Mouse (Mus musculus): ENCODE data around the gene Slc25a23. TPM values are rescaled to one million over a fixed set of nuclear protein-coding genes. Genes with fewer than 3 reads are reported as not detected.

Gene Slc25a23
- polyA plus RNA-seq, 1 experiment from 2014 or later = 4.5 TPM

- 76% methylated on average over 13 of the region's 13 CpGs for WGBS
- H3K9ac ChIP-seq (replicated peaks) = no peak overlapping the region
Observed at GRCm38 (mm10) chr17:57012245-57012795, 47.3 kb downstream of the Slc25a23 start.

GRCm38 (mm10) chr17:57011236-57012141 is 48.2 kb downstream of the Slc25a23 start, which contains the start of the genes Gtf2f1 and Gm17949:
TSS of gene Gtf2f1 (minus strand) at chr17:57011288.
TSS of gene Gm17949 (plus strand) at chr17:57011469.
- peaks cover 31% of the 10 kb centered on the region for H3K36me3 ChIP-seq
- H3K27ac ChIP-seq = peak within 1 kb of the TSS; percentile 93
- H3K9ac ChIP-seq (replicated peaks) = peak within 1 kb of the TSS; percentile 79
- H3K4me3 ChIP-seq (replicated peaks) = peak within 1 kb of the TSS; percentile 71
- WGBS = under 1% methylated on average over 51 of the region's 51 CpGs
- peak within 1 kb of the TSS; percentile 93 for H3K4me2 ChIP-seq
- no peaks in the 10 kb centered on the region for H3K9me3 ChIP-seq
- H3K27me3 ChIP-seq = no peaks in the 10 kb centered on the region
- peaks cover 17% of the 10 kb centered on the region for H3K4me1 ChIP-seq (replicated peaks)
- peak; percentile 90 for ATAC-seq (ENCODE audit: insufficient number of reproducible peaks, insufficient read depth, low FRiP score, low TSS enrichment, low read depth)

More at GRCm38 (mm10) chr17:57012245-57012795, 47.3 kb downstream of the Slc25a23 start:
- Histone ChIP-seq H3K4me1 (replicated peaks) (peaks cover 17% of the 10 kb centered on the region), H3K36me3 (peaks cover 22% of the 10 kb centered on the region), H3K27ac (peak overlapping the region; percentile 93), H3K9me3 (no peaks in the 10 kb centered on the region), H3K4me3 (replicated peaks) (peak overlapping the region; percentile 71), H3K4me2 (peak overlapping the region; percentile 93), H3K27me3 (no peaks in the 10 kb centered on the region)
- ATAC-seq (ENCODE audit: insufficient number of reproducible peaks, insufficient read depth, low FRiP score, low TSS enrichment, low read depth) = no peak

- peaks cover 37% of the 10 kb centered on the region for H3K36me3 ChIP-seq
- H3K4me2 ChIP-seq = peak overlapping the region; percentile 93
- WGBS = under 1% methylated on average over 19 of the region's 19 CpGs
- peak overlapping the region; percentile 79 for H3K9ac ChIP-seq (replicated peaks)
- no peaks in the 10 kb centered on the region for H3K27me3 ChIP-seq
- H3K4me3 ChIP-seq (replicated peaks) = peak overlapping the region; percentile 71
- peak overlapping the region; percentile 73 for H3K27ac ChIP-seq
- H3K4me1 ChIP-seq (replicated peaks) = peaks cover 17% of the 10 kb centered on the region
- no peaks in the 10 kb centered on the region for H3K9me3 ChIP-seq
- ATAC-seq (ENCODE audit: insufficient number of reproducible peaks, insufficient read depth, low FRiP score, low TSS enrichment, low read depth) = peak; percentile 56
Observed at GRCm38 (mm10) chr17:57010911-57011235, 48.8 kb downstream of the Slc25a23 start.

GRCm38 (mm10) chr17:57007137-57007905 is 52.3 kb downstream of the Slc25a23 start:
- H3K4me3 ChIP-seq (replicated peaks) = no peak overlapping the region
- no peak overlapping the region for H3K27ac ChIP-seq
- H3K4me1 ChIP-seq (replicated peaks) = peaks cover 16% of the 10 kb centered on the region
- 93% methylated on average over 13 of the region's 13 CpGs for WGBS
- peaks cover 72% of the 10 kb centered on the region for H3K36me3 ChIP-seq
- no peak overlapping the region for H3K9ac ChIP-seq (replicated peaks)
- H3K27me3 ChIP-seq = no peaks in the 10 kb centered on the region
- no peak overlapping the region for H3K4me2 ChIP-seq
- ATAC-seq (ENCODE audit: insufficient number of reproducible peaks, insufficient read depth, low FRiP score, low TSS enrichment, low read depth) = no peak
- H3K9me3 ChIP-seq = no peaks in the 10 kb centered on the region

GRCm38 (mm10) chr17:57003994-57004393 is 55.7 kb downstream of the Slc25a23 start:
- Histone ChIP-seq H3K27me3 (no peaks in the 10 kb centered on the region), H3K9ac (replicated peaks) (no peak overlapping the region), H3K4me1 (replicated peaks) (no peaks in the 10 kb centered on the region), H3K36me3 (peaks cover 81% of the 10 kb centered on the region), H3K27ac (no peak overlapping the region), H3K9me3 (no peaks in the 10 kb centered on the region), H3K4me3 (replicated peaks) (no peak overlapping the region), H3K4me2 (no peak overlapping the region)
- ATAC-seq (ENCODE audit: insufficient number of reproducible peaks, insufficient read depth, low FRiP score, low TSS enrichment, low read depth) = no peak
- WGBS = 90% methylated on average over 7 of the region's 7 CpGs

- no peak for ATAC-seq (ENCODE audit: insufficient number of reproducible peaks, insufficient read depth, low FRiP score, low TSS enrichment, low read depth)
- Histone ChIP-seq H3K27ac (no peak overlapping the region), H3K4me1 (replicated peaks) (peaks cover 9% of the 10 kb centered on the region), H3K4me2 (no peak overlapping the region), H3K36me3 (peaks cover 64% of the 10 kb centered on the region), H3K9me3 (no peaks in the 10 kb centered on the region), H3K9ac (replicated peaks) (no peak overlapping the region), H3K4me3 (replicated peaks) (no peak overlapping the region), H3K27me3 (no peaks in the 10 kb centered on the region)
- 71% methylated on average over 8 of the region's 8 CpGs for WGBS
Observed at GRCm38 (mm10) chr17:57001228-57001627, 58.4 kb downstream of the Slc25a23 start.

- Histone ChIP-seq H3K4me2 (no peak within 1 kb of the TSS), H3K4me3 (replicated peaks) (no peak within 1 kb of the TSS), H3K27ac (no peak within 1 kb of the TSS), H3K27me3 (no peaks in the 10 kb centered on the region), H3K9ac (replicated peaks) (no peak within 1 kb of the TSS), H3K9me3 (no peaks in the 10 kb centered on the region), H3K4me1 (replicated peaks) (peaks cover 9% of the 10 kb centered on the region), H3K36me3 (peaks cover 64% of the 10 kb centered on the region)
- ATAC-seq (ENCODE audit: insufficient number of reproducible peaks, insufficient read depth, low FRiP score, low TSS enrichment, low read depth) = no peak
- WGBS = 90% methylated on average over 9 of the region's 9 CpGs
Observed at GRCm38 (mm10) chr17:56999968-57000609, 59.6 kb downstream of the Slc25a23 start, which contains the start of gene Pspn. TSS of gene Pspn (minus strand) at chr17:57000018.

GRCm38 (mm10) chr17:56999414-56999813 is 60.2 kb downstream of the Slc25a23 start:
- WGBS = 96% methylated on average over 9 of the region's 9 CpGs
- no peak for ATAC-seq (ENCODE audit: insufficient number of reproducible peaks, insufficient read depth, low FRiP score, low TSS enrichment, low read depth)
- Histone ChIP-seq H3K4me2 (no peak overlapping the region), H3K27me3 (no peaks in the 10 kb centered on the region), H3K4me3 (replicated peaks) (no peak overlapping the region), H3K27ac (no peak overlapping the region), H3K9me3 (no peaks in the 10 kb centered on the region), H3K9ac (replicated peaks) (no peak overlapping the region), H3K4me1 (replicated peaks) (peaks cover 9% of the 10 kb centered on the region), H3K36me3 (peaks cover 64% of the 10 kb centered on the region)

GRCm38 (mm10) chr17:56997029-56997667 is 62.5 kb downstream of the Slc25a23 start, which contains the start of gene Alkbh7:
TSS of gene Alkbh7 (plus strand) at chr17:56997339.
- Histone ChIP-seq H3K9me3 (no peaks in the 10 kb centered on the region), H3K27me3 (no peaks in the 10 kb centered on the region), H3K4me1 (replicated peaks) (peaks cover 9% of the 10 kb centered on the region), H3K27ac (0 out of 2 replicates have a peak within 1 kb of the TSS, but pooled peaks have one; percentile 51), H3K4me3 (replicated peaks) (peak within 1 kb of the TSS; percentile 79), H3K9ac (replicated peaks) (peak within 1 kb of the TSS; percentile 55), H3K4me2 (peak within 1 kb of the TSS; percentile 69), H3K36me3 (peaks cover 66% of the 10 kb centered on the region)
- peak; percentile 99 for ATAC-seq (ENCODE audit: insufficient number of reproducible peaks, insufficient read depth, low FRiP score, low TSS enrichment, low read depth)
- WGBS = under 1% methylated on average over 38 of the region's 38 CpGs

- no peak for ATAC-seq (ENCODE audit: insufficient number of reproducible peaks, insufficient read depth, low FRiP score, low TSS enrichment, low read depth)
- peaks cover 72% of the 10 kb centered on the region for H3K36me3 ChIP-seq
- WGBS = 80% methylated on average over 2 of the region's 2 CpGs
- H3K27me3 ChIP-seq = no peaks in the 10 kb centered on the region
- H3K27ac ChIP-seq = no peak overlapping the region
- no peak overlapping the region for H3K9ac ChIP-seq (replicated peaks)
- H3K9me3 ChIP-seq = no peaks in the 10 kb centered on the region
- peaks cover 9% of the 10 kb centered on the region for H3K4me1 ChIP-seq (replicated peaks)
- peak overlapping the region; percentile 69 for H3K4me2 ChIP-seq
- H3K4me3 ChIP-seq (replicated peaks) = peak overlapping the region; percentile 79; the same call in 1 of the 2 replicates
Observed at GRCm38 (mm10) chr17:56996506-56996905, 63.2 kb downstream of the Slc25a23 start.

All from limb, embryonic 12.5 days (tissue).